Mouse (Mus musculus) spleen, embryonic (tissue): ENCODE data around the gene Tspan1.

Source experiments
- CTCF ChIA-PET: fragments of 350-600 bp; sonication (Branson Sonifier 250); formaldehyde crosslinking; loops from one replicate; lab custom pipeline; 2022; lab: Charles Lee

The Tspan1 gene

DNA sequence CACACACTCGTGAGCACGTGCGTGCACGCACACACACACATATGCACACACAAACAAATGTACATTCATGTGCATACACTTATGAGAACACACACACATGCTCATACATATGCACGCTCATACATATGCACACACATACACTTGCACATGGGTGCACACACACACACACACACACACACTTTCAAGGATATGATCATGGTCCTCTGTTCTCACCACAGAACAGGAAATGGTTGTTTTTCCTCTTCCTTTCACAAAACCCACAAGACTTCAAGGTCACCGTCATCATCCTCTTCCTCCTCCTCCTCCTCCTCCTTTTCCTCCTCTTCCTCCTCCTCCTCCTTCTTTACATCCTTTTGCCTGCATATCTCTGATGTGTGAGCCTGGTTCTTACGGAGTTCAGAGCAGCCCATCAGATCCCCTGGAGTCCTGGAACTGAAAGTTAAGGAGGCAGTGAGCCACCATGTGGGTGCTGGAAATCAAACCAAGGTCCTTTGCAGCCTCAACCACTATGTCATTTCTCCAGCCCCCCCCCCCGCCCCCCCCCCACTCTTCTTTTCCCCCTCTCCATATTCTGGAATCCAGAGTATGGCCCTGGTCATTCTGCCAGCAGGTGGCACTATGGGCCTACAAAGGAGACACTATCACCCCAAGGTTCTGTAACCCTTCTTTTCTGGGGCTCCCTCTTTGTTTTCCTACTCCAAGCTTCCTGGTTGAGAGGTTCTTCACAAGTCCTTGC lies 1.4 kb upstream of the Tspan1 start:
- CTCF ChIA-PET = interaction anchor here (0.7 kb wide), 2 partner anchors 31 to 553 kb away, joined by 3 to 7 read pairs; no protein-coding TSS in a partner anchor

DNA sequence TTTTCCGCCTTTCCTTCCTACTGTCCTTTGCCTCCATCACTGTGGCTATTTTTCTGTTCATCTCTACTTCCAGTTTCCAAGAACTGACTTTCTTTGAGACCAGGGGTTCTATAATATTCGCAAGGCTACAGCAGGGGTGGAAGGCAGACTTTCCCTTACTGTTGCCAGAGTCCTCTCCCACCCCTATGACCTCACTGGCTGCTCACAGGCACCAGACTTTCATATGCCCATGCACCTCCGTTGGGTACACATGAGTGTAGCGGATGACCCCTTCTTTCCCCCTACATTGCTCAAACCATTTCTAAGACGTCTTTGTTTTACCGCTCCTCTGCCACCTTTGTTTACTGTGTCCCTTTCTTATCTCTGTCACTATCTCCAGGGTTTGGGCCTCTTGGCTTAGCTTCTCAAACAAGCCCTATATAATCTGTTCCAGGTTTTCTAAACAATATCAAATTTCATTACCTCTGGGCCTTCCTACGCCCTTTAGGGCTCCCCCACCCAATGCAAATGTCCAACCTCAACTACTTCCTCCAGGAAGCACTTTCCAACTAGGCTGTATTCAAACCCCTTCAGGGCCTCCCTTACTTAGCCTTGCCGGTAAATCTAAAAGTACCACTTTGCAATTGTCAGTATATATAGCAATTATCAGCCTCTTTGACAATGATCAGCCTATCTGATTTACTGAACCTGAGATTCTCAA lies 1.5 kb downstream of the Tspan1 start:
- CTCF ChIA-PET = interaction anchor here (0.8 kb wide), 1 partner anchor 16 kb away, joined by 3 read pairs; no protein-coding TSS in a partner anchor

DNA sequence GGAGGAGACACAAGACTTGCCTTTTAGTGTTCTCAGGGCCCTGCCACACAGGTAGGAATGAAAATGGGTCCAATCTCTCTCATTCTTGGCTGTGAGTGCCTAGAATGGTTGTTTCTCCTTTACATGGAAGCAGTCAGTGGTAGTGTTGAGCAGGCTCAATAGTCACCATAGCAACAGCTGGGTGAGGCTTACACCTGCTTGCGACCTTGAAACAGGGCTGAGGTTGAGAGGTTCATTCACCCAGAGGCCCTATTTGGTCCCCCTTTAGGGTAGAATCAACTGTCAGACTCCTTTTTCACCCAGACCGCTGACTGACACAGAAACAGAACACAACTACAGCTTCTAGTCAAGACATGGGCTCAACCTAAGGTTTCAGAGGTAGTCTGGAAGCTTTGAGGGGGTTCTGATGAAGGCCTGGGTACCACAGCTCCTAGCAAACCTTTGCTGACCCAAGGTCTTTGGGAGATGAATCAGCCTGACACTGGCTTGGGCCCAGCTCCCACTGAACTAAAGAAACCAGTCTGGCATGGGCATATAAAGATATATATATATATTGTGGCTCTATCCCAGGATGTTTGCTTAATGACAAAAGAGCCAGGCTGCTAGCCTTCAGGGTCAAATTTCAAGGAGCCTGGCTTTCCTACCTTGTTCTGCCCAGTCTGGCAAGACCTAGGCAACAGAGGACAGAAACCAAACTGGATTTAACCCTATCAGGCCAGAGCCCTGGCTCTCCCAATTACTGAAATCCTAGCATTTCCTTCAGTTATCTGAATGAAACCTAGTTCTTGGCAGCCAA lies 2.4 kb downstream of the Tspan1 start:
- CTCF ChIA-PET = interaction anchor here (0.7 kb wide), 1 partner anchor 29 kb away, joined by 3 read pairs; no protein-coding TSS in a partner anchor

GRCm38 (mm10) chr4:116162142-116162541 lies 5.3 kb downstream of the Tspan1 start:
- CTCF ChIA-PET = interaction anchor here (0.7 kb wide), 1 partner anchor 18 kb away, joined by 11 read pairs; no protein-coding TSS in a partner anchor

DNA sequence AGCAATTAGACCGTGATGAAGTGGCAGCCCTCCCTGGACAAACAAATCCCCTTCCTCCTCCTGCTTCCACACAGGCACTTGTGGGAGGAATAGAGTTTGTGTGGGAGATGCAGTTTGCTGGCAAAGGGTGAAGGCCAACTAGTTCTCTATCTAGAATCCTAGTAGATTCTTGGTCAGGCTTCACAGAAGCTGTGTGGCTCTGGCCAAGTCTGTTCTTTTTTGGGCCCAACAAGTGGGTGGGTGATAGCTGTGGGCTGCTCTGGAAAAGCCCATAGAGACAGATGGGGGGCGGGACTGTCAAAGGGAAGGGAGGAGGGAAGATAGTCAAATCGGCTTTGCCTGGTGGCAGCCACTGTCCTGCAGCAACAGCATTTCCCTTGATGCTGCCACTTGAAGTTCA lies 6.6 kb downstream of the Tspan1 start:
- CTCF ChIA-PET = no interaction called here

GRCm38 (mm10) chr4:116159912-116160311 lies 7.5 kb downstream of the Tspan1 start:
- CTCF ChIA-PET = no interaction called here

DNA sequence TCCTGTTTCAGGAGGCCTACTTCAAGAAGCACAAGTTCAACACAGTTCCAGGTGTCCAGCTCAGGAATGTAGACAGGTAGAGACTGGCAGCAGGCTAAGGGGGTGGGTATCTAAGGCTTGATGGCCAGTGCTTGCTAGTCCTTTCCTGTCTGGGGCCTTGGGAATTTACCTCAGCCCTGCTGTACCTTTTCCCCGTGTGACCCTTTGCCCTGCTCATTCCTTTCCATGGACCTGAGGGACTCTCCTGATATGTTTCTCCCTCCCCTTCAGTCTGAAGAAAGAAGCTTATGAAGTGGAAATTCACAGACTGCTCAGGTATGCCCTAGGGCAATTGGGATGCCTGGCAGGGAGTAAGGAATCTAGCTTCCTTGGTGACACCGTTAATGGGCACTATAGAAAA lies 9.5 kb downstream of the Tspan1 start:
- CTCF ChIA-PET = no interaction called here

DNA sequence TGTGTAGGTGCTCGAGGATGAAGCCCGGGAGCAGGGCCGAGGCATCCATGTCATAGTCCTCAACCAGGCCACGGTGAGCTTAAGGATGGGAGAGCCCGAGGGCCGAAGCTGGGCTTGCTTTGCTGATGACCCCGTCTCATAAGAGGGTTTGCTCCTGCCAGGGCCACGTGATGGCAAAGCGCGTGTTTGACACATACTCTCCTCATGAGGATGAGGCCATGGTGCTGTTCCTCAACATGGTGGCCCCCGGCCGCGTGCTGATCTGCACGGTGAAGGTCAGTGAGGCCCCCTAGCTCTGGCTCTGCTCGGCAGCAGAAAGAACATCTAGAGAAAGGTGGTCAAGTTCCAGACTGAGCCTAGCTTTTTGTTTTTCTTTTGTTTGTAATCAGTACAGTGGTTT lies 14.7 kb downstream of the Tspan1 start:
- CTCF ChIA-PET = interaction anchor here (0.5 kb wide), 1 partner anchor 60 kb away, joined by 7 read pairs; no protein-coding TSS in a partner anchor

GRCm38 (mm10) chr4:116151238-116151637 lies 16.2 kb downstream of the Tspan1 start, which contains the start of gene Lurap1:
TSS of gene Lurap1 (minus strand) at chr4:116151338.
- CTCF ChIA-PET = interaction anchor here (0.6 kb wide), 1 partner anchor 14 kb away, joined by 3 read pairs; no protein-coding TSS in a partner anchor

- CTCF ChIA-PET = interaction anchor here (0.6 kb wide), 1 partner anchor 14 kb away, joined by 3 read pairs; no protein-coding TSS in a partner anchor
Measured at GRCm38 (mm10) chr4:116150862-116151221, 16.6 kb downstream of the Tspan1 start.

DNA sequence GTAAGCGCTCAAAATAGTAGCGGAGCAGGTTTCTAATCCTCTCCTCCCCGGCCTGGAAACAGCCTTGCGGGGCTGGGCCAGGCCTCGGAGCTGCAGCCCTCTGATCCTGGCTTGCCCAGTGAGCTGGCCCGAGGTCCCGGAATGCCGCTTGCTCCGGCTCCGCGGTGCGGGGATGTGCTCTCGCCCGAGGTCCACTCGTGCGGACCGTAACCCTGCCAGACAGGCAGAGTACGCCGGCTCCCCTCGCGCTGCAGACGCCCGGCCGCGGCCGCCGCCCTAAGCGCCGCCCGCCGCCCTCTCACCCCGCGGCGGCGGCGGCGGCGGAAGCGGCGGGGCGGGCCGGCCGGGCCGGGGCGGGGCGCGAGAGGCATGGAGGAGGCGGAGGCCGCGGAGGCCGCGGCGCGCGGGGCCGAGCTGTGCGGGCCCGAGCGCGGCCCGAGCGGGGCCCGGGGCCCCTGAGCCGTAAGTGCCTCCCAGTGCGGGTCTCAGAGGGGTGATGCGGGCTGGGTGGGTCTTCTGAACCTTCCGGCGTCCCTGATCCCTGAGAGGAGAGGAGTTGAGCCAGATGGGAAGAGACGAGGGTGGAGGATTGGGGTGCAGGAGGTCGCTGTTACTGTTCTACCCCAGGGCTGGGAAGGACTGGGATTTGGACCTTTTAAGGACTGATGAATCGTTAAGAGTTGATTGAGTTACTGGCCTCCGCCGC lies 17.1 kb downstream of the Tspan1 start:
- CTCF ChIA-PET = no interaction called here

GRCm38 (mm10) chr4:116149812-116150155 lies 17.6 kb downstream of the Tspan1 start:
- CTCF ChIA-PET = no interaction called here

- CTCF ChIA-PET = interaction anchor here (0.9 kb wide), 1 partner anchor 18 kb away, joined by 11 read pairs; no protein-coding TSS in a partner anchor
Measured at GRCm38 (mm10) chr4:116143891-116144717, 23.3 kb downstream of the Tspan1 start.

DNA sequence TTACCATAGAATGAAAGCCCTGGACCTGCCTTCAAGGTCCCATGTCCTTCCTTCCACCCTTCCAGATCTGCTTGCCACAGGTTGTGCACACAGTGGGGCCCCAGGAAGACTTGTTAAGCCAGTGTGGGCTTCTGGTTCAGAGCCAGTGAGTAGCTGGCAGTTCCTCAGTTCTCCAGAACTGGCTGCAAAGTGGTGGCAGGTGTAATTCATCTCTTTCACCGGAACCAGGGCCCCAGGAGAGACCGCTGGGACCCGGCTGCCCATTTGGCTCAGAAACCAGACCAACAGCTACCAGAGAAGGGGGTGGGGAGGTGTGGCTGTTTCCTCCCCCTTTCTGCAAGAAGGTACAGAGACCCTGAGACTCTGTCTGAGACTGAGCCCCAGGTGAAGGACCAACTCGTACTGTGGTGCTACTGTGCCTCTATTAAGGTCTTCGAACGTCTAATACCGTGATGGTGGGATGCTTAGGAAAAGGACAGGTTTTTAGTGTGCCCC lies 24.0 kb downstream of the Tspan1 start:
- CTCF ChIA-PET = interaction anchor here (0.9 kb wide), 1 partner anchor 19 kb away, joined by 11 read pairs; no protein-coding TSS in a partner anchor

DNA sequence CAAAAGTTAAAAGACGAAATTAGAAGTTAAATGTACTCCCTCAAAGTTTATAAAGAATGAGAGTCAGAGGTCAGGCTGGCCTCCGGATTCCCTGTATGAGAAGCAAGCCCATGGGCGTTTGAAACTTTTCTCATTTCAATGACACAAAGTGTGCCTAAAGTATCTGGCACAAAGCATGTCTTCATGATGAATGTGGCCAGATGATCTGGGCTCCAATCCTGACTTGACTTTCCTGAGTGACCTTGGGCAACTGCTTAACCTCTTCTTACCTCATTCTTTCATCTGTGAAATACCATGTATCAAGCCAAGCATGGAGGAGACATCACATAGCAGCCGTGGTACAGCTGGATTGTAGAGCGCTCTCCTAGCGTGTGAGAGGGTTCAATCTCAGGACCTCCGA lies 25.1 kb downstream of the Tspan1 start:
- CTCF ChIA-PET = no interaction called here

DNA sequence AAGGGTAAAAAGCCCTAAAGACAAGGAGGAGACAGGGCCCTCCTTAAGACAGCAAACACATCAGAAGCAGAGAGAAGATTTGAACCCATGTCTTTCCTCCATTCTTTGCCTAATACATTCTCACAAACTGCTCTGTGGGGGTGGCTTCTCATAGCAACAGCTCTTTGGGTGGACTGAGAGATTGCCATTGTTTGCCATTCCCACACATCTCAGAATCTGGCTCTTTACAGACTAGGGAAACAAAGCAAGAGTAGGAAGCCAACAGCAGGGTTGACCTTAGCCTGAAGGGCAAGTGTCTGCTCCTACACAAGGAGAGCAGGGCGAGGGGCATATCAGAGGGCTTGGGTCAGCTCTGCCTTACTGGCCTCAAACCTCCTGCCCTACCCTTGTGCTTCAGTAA lies 25.7 kb downstream of the Tspan1 start:
- CTCF ChIA-PET = no interaction called here

GRCm38 (mm10) chr4:116140801-116141574 lies 26.4 kb downstream of the Tspan1 start:
- CTCF ChIA-PET = no interaction called here

- CTCF ChIA-PET = interaction anchor here (0.6 to 1.1 kb wide), 4 partner anchors 18 to 498 kb away, joined by 3 to 25 read pairs (median 7); no protein-coding TSS in a partner anchor
Measured at GRCm38 (mm10) chr4:116137421-116137996, 29.9 kb downstream of the Tspan1 start.

GRCm38 (mm10) chr4:116134990-116135389 lies 32.4 kb downstream of the Tspan1 start:
- CTCF ChIA-PET = interaction anchor here (1.1 kb wide), 1 partner anchor 30 kb away, joined by 3 read pairs; no protein-coding TSS in a partner anchor
